Mouse (Mus musculus) heart, postnatal 10 days (tissue): ENCODE results near the gene Sdc3. TPM values are rescaled to one million over a fixed set of nuclear protein-coding genes. Genes with fewer than 3 reads are reported as not detected.

Experiments used
- DNase-seq, 2 experiments: peaks; one replicate each; pipeline ENCODE4 v3.0.0; 2021
- intact Hi-C: fragments of 180-260 bp; cut with DNase I; formaldehyde crosslinking; loops from one replicate; pipeline ENCODE4 v1.15.1; 2025
- total RNA-seq, 2 experiments: library from RNA; stranded (reverse); gene quantifications; 2 replicates each; pipeline ENCODE4 v1.2.3; 2021

Gene Sdc3
- total RNA-seq, 2 experiments from 2014 or later = 54.8 to 64.2 TPM

DNA sequence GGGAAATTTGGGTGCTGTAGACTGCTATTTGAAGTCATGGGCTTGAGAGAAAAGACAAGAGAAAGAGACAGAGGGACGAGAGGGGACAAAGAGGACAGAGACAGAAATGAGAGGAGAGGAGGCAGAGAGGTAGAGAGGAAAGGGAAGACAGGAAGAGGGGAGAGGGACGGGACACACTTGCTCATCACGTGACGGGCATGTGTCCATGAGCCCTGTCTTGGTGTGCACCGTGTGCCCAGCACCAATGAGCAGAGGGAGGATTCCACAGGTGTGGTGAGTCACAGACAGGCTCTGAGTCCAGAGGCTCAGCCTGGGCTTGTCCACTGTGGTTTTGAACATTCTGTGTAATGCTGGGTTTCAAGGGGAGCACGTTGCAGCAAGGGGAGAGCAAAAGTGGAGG, 75.6 kb downstream of the Sdc3 start:
- intact Hi-C loops = no loop called here
- DNase-seq = no peak

DNA sequence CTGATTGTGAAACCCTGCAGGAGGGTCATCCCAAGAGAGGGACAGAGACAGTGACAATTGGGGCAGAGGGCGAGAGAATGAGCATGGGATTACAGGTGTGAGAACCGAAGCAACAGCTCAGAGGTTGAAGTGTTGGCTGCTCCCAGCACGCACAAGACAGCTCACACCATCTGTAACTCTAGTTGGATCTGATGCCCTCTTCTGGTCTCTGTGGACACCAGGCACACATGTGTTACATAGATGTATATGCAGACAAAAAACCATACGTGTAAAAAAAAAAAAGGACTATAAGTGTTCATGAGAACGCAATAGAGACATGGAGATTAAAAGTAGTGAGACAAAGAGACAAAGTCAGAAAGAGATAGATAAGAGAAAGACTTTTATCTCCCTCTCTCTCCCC, 76.5 kb downstream of the Sdc3 start:
- no peak for DNase-seq
- intact Hi-C loops = no loop called here

DNA sequence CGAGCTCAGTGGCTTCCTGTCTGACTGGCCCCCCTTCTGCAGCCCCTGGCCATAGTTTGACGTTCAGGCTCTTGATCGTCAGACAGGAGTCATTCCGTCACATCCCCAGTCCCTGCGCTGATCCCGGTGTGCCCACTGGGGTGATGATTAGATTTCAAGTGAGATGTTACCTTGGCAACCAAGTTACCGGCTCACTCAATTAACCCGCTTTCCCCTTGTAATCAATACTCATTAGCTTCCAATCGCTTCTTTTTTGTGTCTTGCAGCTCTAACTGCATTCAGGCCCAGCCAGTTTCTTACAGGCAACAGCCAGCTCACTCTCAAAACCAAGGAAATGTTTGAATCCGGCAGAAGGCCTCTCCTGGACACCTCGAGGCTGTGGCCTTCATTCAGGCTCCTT, 80.1 kb downstream of the Sdc3 start:
- DNase-seq = no peak
- intact Hi-C loops = no loop called here

DNA sequence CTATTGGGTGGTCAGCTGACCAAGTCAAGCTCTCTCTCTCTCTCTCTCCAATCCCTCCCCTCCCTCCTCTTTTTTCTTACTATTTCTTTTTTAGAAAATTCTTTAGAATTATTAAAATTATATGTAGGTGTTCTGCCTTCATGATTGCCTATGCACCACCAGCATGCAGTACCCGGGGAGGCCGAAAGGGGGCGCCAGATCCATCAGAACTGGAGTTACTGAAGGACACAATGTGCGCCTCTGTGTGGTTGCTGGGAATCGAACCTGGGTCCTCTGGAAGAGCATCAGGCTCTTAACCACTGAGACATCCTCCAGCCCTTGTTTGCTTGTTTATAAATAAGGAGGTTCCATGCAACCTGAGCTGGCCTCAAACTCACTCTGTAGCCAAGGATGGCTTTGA, 81.1 kb downstream of the Sdc3 start:
- DNase-seq = no peak
- intact Hi-C loops = no loop called here

DNA sequence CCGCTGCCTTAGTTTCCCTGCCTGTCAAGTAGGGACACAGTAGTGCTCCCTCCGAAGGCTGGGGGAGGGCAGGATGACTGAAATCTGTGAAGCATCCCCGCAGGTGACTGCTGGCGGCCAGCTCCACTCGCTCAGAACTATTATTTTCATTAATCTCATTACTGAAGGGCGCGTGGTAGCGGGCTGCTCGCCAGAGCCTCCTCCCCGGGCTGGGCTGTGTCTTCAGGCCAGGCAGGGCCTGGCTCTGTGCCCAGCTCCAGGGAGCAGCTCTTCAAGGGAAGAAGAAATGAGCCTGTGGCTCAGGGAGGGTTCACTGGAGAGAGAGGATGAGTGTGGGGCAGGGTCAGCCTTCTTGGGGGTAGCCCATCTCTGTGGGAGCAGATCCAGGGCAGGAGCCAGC, 82.3 kb downstream of the Sdc3 start:
- DNase-seq = peak; percentile 86 to 87

More for the DNA sequence above, 82.3 kb downstream of the Sdc3 start:
- intact Hi-C loops = no loop called here

Other genes with a start within 250 kb of the Sdc3 start
- 1 to 10 TPM; 6.3 to 7.7 TPM for gene Nkain1, start 218.4 kb upstream of the Sdc3 start, total RNA-seq
- gene Pum1, start 129.2 kb upstream of the Sdc3 start, total RNA-seq = 10 to 100 TPM; 66.0 to 66.8 TPM
- gene Laptm5, start 120.6 kb downstream of the Sdc3 start, total RNA-seq = 10 to 100 TPM; 13.9 to 16.9 TPM
- not detected for gene Matn1, start 151.8 kb downstream of the Sdc3 start, total RNA-seq